Mouse (Mus musculus) forebrain, embryonic 16.5 days (tissue): ENCODE results near the gene Krt5. TPM values are rescaled to one million over a fixed set of nuclear protein-coding genes. Genes with fewer than 3 reads are reported as not detected.

Experiments used
- ATAC-seq: fragments of 200-750 bp; cut with Nextera tagmentation; 2 replicates; pipeline ENCODE4 v1.8.0; 2017; ENCODE audit warnings: mild to moderate bottlenecking, moderate library complexity
- H3K27ac ChIP-seq: fragments of 300-500 bp; sonication (generic); 2 replicates; pipeline ENCODE4 v1.5.1; 2014; ENCODE audit warnings: low read length, control low read depth
- H3K27me3 ChIP-seq: fragments of 300-500 bp; sonication (generic); replicated peaks from 2 replicates; pipeline ENCODE4 v1.6.1; 2014; ENCODE audit warnings: low read length; ENCODE audit not compliant: control insufficient read depth, insufficient read depth
- H3K36me3 ChIP-seq: fragments of 300-500 bp; sonication (generic); 2 replicates; pipeline ENCODE4 v1.6.1; 2014; ENCODE audit not compliant: control insufficient read depth, insufficient read depth
- H3K4me1 ChIP-seq: fragments of 300-500 bp; sonication (generic); replicated peaks from 2 replicates; pipeline ENCODE4 v1.6.1; 2014; ENCODE audit warnings: low read length; ENCODE audit not compliant: control insufficient read depth, insufficient read depth
- H3K4me2 ChIP-seq: fragments of 300-500 bp; sonication (generic); 2 replicates; pipeline ENCODE4 v1.6.1; 2014; ENCODE audit warnings: mild to moderate bottlenecking, low read length, control low read depth
- H3K4me3 ChIP-seq: fragments of 300-500 bp; sonication (generic); replicated peaks from 2 replicates; pipeline ENCODE4 v1.5.1; 2014; ENCODE audit warnings: mild to moderate bottlenecking, low read length, control low read depth
- H3K9ac ChIP-seq: fragments of 300-500 bp; sonication (generic); replicated peaks from 2 replicates; pipeline ENCODE4 v1.6.1; 2014; ENCODE audit warnings: low read depth, low read length, control low read depth
- H3K9me3 ChIP-seq: fragments of 300-500 bp; sonication (generic); 2 replicates; pipeline ENCODE4 v1.6.1; 2016; ENCODE audit warnings: low read length; ENCODE audit not compliant: control insufficient read depth
- WGBS: fragments of 180-500 bp; shearing (Covaris S2); extraction: QIAGEN DNeasy Blood & Tissue Kit; methylation state at CpG from one replicate; pipeline ENCODE4 v1.1.7; 2014; 5-methylcytosine and 5-hydroxymethylcytosine counted together
- microRNA-seq: library from miRNA; unstranded; fragments of <30 nt; microRNA quantifications from one replicate; pipeline ENCODE4, GENCODE M21; 2017
- polyA plus RNA-seq: library from polyadenylated mRNA; unstranded; fragments of >200 nt; fragmentation: Nextera tagmentation; extraction: Ambion mirVana; gene quantifications from 2 replicates; pipeline ENCODE4 v1.2.1, GENCODE M21; 2015

Gene Krt5
- polyA plus RNA-seq, 1 experiment from 2014 or later, result not detected

DNA sequence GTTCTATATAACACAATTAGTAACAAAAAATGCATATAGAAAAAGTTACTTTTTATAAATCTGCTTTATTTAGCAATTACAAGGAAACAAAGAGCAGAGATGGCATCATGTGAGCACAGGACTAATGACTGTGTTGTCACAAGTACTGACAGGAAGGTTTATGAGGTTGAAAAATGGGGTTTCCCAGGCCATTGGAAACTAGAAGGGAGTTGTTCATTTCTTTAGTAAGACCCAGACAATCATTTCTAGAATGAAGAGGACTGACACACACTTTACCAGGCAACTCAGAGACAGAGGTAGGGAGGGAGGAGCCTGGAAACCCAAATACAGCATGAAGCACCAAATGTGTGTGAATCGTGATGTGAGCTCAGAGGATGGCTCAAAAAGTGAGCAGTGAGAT lies 36.7 kb downstream of the Krt5 start:
- no peak for ATAC-seq
- no peaks in the 10 kb centered on the region for H3K9me3 ChIP-seq
- H3K27ac ChIP-seq, result no peak overlapping the region

More for the DNA sequence above, 36.7 kb downstream of the Krt5 start:
- Histone ChIP-seq H3K4me1 (no peaks in the 10 kb centered on the region), H3K27me3 (no peaks in the 10 kb centered on the region), H3K9ac (no peak overlapping the region), H3K36me3 (no peaks in the 10 kb centered on the region), H3K4me3 (no peak overlapping the region), H3K4me2 (no peak overlapping the region)
- WGBS, result 96% methylated on average over 1 of the region's 1 CpGs

Small RNA genes lying within 50 kb of the gene (microRNA-seq; reads per million reads assigned to microRNA genes)
- gene Gm44323, result not detected
- gene Gm44342, result not detected
- not detected for gene Gm44383

Other genes with a start within 250 kb of the Krt5 start
- not detected in 2 replicates for gene Krt81, start 249.1 kb downstream of the Krt5 start, polyA plus RNA-seq
- gene Krt86, start 239.4 kb downstream of the Krt5 start, polyA plus RNA-seq, result not detected in 2 replicates
- gene Krt83, start 221.4 kb downstream of the Krt5 start, polyA plus RNA-seq, result not detected in 2 replicates
- not detected in 2 replicates for gene Gm49425, start 195.6 kb downstream of the Krt5 start, polyA plus RNA-seq
- gene Krt84, start 180.1 kb downstream of the Krt5 start, polyA plus RNA-seq, result not detected in 2 replicates
- gene Krt82, start 162.2 kb downstream of the Krt5 start, polyA plus RNA-seq, result not detected in 2 replicates
- 0.08 and 0.09 TPM in 2 replicates for gene Krt90, start 149.9 kb downstream of the Krt5 start, polyA plus RNA-seq
- 0.10 TPM in 1 of 2 replicates, not detected in the other for gene Krt75, start 139.0 kb downstream of the Krt5 start, polyA plus RNA-seq
- not detected in 2 replicates for gene Gm5414, start 84.7 kb downstream of the Krt5 start, polyA plus RNA-seq
- not detected in 2 replicates for gene Gm5478, start 65.5 kb downstream of the Krt5 start, polyA plus RNA-seq
- gene Krt6b, start 32.6 kb downstream of the Krt5 start, polyA plus RNA-seq, result not detected in 2 replicates
- 0.53 TPM in 1 of 2 replicates, not detected in the other for gene Krt6a, start 18.6 kb downstream of the Krt5 start, polyA plus RNA-seq
- not detected in 2 replicates for gene Krt71, start 30.2 kb upstream of the Krt5 start, polyA plus RNA-seq
- gene Krt72, start 73.6 kb upstream of the Krt5 start, polyA plus RNA-seq, result not detected in 2 replicates
- gene Krt73, start 89.4 kb upstream of the Krt5 start, polyA plus RNA-seq, result 0.41 and 0.80 TPM in 2 replicates
- 0.08 TPM in 1 of 2 replicates, not detected in the other for gene Krt2, start 105.3 kb upstream of the Krt5 start, polyA plus RNA-seq
- gene Krt1, start 137.9 kb upstream of the Krt5 start, polyA plus RNA-seq, result 8.2 and 10.8 TPM in 2 replicates
- gene Krt77, start 156.8 kb upstream of the Krt5 start, polyA plus RNA-seq, result 0.49 and 0.94 TPM in 2 replicates
- gene Krt76, start 180.0 kb upstream of the Krt5 start, polyA plus RNA-seq, result not detected in 2 replicates
- gene Krt4, start 211.8 kb upstream of the Krt5 start, polyA plus RNA-seq, result 0.55 TPM in 1 of 2 replicates, not detected in the other
- 0.15 and 0.38 TPM in 2 replicates for gene Krt79, start 227.4 kb upstream of the Krt5 start, polyA plus RNA-seq
- not detected in 2 replicates for gene Krt78, start 241.4 kb upstream of the Krt5 start, polyA plus RNA-seq